Mouse (Mus musculus) neutrophil, adult 5-6 weeks (primary cell): Measurements from ENCODE around the gene Calr3. TPM values are rescaled to one million over a fixed set of nuclear protein-coding genes. Genes with fewer than 3 reads are reported as not detected.
A peak's percentile ranks its signal among the peaks of the same experiment; 100 is the strongest.

Experiments
- ATAC-seq: fragments of 151-379, 151-347 bp; 2 replicates; pipeline ENCODE4 v1.8.0; 2017; ENCODE audit warnings: mild to moderate bottlenecking, moderate TSS enrichment; ENCODE audit not compliant: insufficient number of reproducible peaks, poor library complexity, low FRiP score, severe bottlenecking; ENCODE audit errors: extremely low read depth
- total RNA-seq: library from RNA; stranded (forward); fragments of 200-1000 nt; gene quantifications from 2 replicates; pipeline ENCODE4 v1.2.3, GENCODE M21; 2017

Calr3 gene
- total RNA-seq, 1 experiment from 2014 or later: 0.81 TPM

- peak; percentile 28; the same call in 1 of the 2 replicates for ATAC-seq
Observed at GRCm38 (mm10) chr8:72445071-72445470, 1.4 kb upstream of the Calr3 start.

DNA sequence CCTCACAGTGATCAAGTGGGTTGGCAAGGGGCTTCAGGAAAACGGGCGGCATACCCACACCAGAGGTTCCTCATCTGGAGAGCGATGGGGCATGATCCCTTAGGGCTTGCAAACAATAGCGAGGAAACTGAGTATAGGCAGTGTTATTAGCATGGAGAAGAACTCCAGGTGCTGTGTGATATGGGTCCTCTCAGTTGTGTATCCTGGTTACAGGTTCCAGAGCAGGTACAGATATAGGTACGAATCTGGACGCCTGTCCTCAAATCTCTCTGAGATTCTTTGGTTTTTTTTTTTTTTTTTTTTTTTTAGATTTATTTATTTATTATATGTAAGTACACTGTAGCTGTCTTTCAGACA, 302 bp upstream of the Calr3 start:
- no peak for ATAC-seq

DNA sequence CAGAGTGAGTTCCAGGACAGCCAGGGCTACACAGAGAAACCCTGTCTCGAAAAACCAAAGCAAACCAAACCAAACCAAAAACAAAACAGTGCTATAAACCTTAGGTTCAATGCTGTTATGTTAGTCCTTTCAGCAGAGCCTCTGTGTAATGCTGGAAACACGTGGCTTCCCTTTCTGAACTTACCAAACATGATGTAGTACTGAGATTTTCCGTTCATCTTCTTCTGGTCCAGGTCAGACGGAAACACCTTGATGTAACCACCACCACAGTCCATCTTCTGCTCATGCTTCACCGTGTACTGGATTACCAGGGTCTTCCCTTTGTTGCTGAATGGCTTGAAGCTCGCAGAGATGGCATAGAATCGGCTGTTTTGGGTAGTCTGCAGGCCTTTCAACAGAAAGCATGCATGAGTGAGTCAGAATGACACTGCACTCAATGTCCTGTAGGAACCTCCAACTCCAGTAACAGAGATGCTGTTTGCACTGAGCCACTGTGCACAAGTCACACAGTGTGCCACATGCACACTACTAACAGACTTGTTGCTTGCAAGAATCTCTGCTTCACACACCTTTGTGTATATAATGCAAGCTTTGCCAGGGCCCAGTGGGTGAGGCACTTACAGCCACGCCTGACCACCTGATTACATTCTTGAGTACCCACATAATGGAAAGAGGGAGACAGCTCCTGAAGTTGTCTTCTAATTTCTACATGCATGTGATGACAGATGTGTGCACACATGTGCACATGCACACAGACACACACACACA, 5.2 kb downstream of the Calr3 start:
- no peak for ATAC-seq

DNA sequence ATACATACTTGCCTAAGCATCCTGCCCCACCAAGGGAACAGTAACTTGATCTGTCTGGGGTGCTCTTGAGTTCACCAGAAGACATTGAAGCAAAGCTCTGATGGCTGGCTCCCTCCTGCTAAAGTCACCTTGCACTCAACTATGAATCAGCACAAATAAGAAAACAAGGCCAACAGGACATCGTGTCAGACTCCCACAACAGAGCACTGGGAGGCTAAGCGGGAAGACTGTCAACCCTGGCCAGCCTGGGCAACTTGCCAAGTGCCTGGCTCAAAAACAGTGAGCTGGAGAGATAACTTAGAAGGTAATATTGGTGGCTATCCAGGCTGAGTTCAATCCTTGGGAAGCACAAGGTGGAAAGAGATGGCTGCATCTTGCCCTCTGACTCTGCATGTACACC, 8.7 kb downstream of the Calr3 start:
- no peak for ATAC-seq

- no peak for ATAC-seq
Observed at GRCm38 (mm10) chr8:72429676-72430075, 14.0 kb downstream of the Calr3 start.

GRCm38 (mm10) chr8:72422926-72423325, 20.7 kb downstream of the Calr3 start:
- ATAC-seq: no peak

- peak; percentile 97 for ATAC-seq
Observed at GRCm38 (mm10) chr8:72421362-72422335, 22.0 kb downstream of the Calr3 start, which contains the start of gene Eps15l1. Gene Eps15l1 (minus strand): TSS chr8:72421460.

- ATAC-seq: no peak
Observed at GRCm38 (mm10) chr8:72420571-72421361, 22.9 kb downstream of the Calr3 start.

DNA sequence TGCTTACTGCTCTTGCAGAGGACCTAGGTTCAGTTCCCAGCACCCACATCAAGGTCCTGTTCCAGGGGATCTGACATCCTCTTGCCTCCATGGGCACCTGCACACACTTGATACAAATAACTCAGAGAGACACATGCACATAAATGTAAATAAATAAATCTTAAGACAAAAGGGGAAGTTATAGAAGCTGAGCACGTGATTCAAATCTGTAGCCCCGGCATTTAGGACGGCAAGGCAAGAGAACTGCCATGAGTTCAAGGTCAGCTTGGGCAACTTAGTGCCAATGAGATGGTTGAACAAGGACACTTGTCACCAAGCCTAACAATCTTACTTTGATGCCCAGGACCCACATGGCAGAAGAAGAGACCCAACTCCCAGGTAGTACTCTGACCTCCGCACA, 25.6 kb downstream of the Calr3 start:
- ATAC-seq: no peak

- ATAC-seq: no peak
Observed at GRCm38 (mm10) chr8:72415252-72415651, 28.4 kb downstream of the Calr3 start.

DNA sequence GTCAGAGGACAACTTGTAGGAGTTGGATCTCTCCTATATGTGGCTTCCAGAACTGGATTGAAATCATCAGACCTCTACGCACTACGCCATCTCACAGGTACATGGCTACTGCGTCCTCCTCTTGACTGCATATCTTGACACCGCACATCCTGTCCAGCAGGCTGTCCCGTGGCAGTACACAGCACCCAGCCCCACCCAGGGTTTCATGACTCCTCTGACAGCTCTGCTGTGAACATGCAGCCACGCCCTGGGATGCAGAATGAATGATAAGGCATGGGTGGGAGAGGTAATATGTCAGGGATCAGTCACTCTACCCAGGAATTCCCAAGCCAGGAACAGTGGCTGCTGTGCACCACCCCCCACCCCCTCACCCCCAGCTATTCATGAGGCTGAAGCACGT, 29.8 kb downstream of the Calr3 start:
- no peak for ATAC-seq

GRCm38 (mm10) chr8:72409443-72409842, 34.2 kb downstream of the Calr3 start:
- no peak for ATAC-seq

GRCm38 (mm10) chr8:72407878-72408277, 35.8 kb downstream of the Calr3 start:
- no peak for ATAC-seq

DNA sequence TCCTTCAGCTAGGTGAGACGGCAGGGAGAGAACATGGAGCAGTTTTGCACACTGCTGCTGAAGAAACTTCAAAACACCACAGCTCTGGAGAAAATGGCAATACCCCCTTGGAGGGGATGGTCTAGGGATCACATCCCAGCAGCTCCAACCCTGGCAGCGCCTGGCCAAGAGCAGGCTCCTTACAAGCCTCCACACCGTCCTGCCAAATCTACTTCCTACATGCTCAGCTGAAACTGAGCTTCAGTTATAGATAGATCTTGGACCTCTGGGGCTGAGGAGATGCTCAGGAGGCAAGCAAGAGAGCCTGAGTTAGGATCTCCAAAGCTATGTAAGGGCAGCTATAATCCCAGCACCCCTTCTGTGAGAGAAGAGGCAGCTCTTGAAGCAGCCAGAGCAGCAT, 40.7 kb downstream of the Calr3 start:
- no peak for ATAC-seq

DNA sequence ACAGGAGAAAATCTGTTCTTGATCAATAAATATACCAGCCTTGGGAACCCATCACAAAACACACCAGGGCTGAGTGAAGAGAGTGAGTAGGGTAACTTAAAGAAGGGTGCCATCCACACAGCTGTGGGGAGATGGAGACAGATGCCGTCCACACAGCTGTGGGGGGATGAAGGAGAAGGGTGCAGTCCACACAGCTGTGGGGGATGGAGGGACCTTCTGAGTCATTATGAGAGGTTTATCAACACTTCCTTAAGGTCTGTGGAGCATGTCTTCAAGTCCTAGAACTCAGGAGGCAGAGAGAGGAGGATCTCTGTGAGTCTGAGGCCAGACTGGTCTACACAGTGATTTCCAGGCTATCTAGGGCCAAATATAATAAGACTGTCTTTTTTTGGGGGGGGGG, 42.3 kb downstream of the Calr3 start:
- no peak for ATAC-seq

DNA sequence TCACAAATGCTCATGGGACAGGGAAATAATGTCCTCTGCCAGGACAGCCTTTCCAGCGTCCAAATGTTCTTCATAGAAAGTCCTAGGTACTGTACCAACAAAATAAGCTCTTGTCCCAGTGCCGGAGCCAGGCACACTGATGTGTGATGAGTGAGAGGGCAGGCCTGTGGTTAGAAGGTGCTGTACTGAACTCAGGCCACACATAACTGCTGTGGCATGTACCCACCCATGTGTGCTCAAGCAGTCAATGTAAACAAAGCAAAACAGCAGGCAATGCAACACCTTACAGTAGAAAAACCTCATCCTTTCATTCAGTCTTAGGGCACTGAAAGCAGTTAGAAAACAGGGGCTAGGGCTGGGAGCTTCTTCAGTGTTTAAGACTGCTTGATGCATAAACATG, 57.9 kb downstream of the Calr3 start:
- no peak for ATAC-seq

DNA sequence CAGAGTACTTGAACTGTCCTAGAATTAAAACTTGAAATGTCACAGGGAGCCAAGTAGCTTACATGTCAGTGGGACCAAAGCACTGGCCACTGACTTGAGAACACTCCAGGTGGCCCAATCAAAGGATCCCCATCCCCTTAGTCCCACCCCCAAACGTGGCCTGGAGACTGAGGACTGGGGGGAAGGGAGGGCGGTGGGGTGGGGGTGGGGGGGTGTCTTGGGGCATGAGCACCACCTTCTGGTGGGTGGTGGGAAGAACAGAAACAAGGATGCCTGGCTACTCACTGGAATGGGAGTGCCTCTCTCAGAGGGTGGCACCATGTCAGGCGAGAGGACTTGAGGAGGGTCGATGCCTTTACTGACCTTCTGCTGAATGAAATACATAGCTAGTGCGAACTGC, 61.3 kb downstream of the Calr3 start:
- no peak for ATAC-seq

GRCm38 (mm10) chr8:72380656-72381055, 63.0 kb downstream of the Calr3 start:
- no peak for ATAC-seq

DNA sequence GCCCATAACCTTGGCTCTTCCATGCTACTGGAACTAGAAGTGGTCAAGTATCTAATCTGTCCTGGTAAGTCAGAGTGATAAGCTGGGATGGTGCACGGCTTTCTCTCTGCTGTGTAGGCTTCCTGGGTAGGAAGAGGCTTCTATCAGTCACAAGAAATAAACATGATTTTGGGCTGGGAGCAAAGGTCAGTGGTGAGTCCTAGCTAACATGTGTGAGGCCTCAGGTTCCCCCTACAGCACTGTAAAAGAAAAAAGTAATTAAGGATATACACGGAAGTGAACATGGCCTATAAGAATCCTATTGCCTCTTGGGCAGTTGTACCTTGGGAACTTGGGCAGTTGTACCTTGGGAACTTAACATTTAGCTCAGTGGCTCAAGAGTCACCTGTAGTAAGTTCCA, 66.8 kb downstream of the Calr3 start:
- no peak for ATAC-seq
